ENCODE assay signal across 20 mouse cellular contexts in genomic region chr19:18582226-18582625, GRCm38 (mm10).
"Had no signal": no experiment of that assay in that cellular context is flagged by ENCODE, and none has a peak within 500 bp of the region (broad histone marks: within the 10 kb centered on the region; RNA-seq: fewer than 3 reads in every experiment).

No protein-coding gene starts in this region.

- H3K27me3 ChIP-seq: liver, embryonic 15.5 days; midbrain, embryonic 12.5 days; neural tube, embryonic 13.5 days; neural tube, embryonic 15.5 days had no signal

- H3K36me3 ChIP-seq: midbrain, embryonic 10.5 days; midbrain, embryonic 12.5 days; neural tube, embryonic 13.5 days; neural tube, embryonic 15.5 days had no signal

- DNase-seq: lung, adult 18-20 months; lung, embryonic 14.5 days; lung, postnatal 10 days; lung, postnatal 4 days; midbrain, embryonic 14.5 days; retina, postnatal 1 day; right cerebral cortex, adult 18-20 months; right cerebral cortex, postnatal 25 days; right cerebral cortex, postnatal 4 days; spleen, adult 18-20 months; thymus, adult 18-20 months; thymus, postnatal 14 days; thymus, postnatal 36 days had no signal

- H3K9ac ChIP-seq: liver, embryonic 15.5 days; lung, embryonic 14.5 days; midbrain, embryonic 12.5 days; neural tube, embryonic 13.5 days; neural tube, embryonic 15.5 days had no signal

- H3K4me3 ChIP-seq: liver, embryonic 15.5 days; midbrain, embryonic 10.5 days; midbrain, embryonic 12.5 days; myocyte; neural tube, embryonic 13.5 days; neural tube, embryonic 15.5 days had no signal

- ATAC-seq: midbrain, embryonic 16.5 days had no signal

- H3K9me3 ChIP-seq: liver, embryonic 15.5 days; midbrain, embryonic 10.5 days; midbrain, embryonic 12.5 days; neural tube, embryonic 13.5 days; neural tube, embryonic 15.5 days had no signal

- H3K4me2 ChIP-seq: liver, embryonic 15.5 days; lung, embryonic 14.5 days; midbrain, embryonic 12.5 days; neural tube, embryonic 13.5 days; neural tube, embryonic 15.5 days had no signal

- H3K27ac ChIP-seq: liver, embryonic 15.5 days; midbrain, embryonic 10.5 days; midbrain, embryonic 12.5 days; neural tube, embryonic 13.5 days; neural tube, embryonic 15.5 days had no signal
